Mouse (Mus musculus): ENCODE results near the gene Ptprm.

DNA sequence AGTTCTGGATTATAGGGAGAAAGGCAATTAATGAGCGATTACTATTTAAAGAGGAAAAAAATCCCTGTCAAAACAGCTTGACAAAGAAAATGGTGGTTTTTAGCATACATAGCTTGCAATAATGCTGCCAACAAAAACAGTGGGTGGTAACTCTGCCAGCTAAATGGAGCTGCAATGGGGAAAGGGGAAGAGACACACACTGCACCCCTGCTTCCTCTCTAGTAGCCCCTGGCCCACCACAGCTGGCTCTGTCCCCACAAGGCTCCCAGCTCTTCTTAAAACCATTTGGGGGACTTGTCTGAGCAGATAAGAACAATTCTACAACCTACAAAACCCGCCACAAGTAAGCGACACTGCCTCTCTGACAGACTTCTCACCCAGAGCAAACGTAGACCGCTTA lies 145.7 kb downstream of the Ptprm start:
- TF ChIP-seq POLR2A (IDR thresholded peaks at IDR 0.05; ENCODE audit: borderline replicate concordance, insufficient read depth, low read length): no peak
- TF ChIP-seq CTCF (IDR thresholded peaks at IDR 0.05; ENCODE audit: borderline replicate concordance, insufficient read depth, low read depth, low read length): no peak

Data from cerebellum, adult 2 months (tissue).